Mouse (Mus musculus): ENCODE measurements around the gene Kifc5b.

GRCm38 (mm10) chr17:26961572-26962240, 44.8 kb downstream of the Kifc5b start:
- TF ChIP-seq CTCF (IDR thresholded peaks at IDR 0.05; ENCODE audit: borderline replicate concordance, control insufficient read depth, extremely low read depth, insufficient read depth, low read length, poor library complexity), result no peak
- no peak for TF ChIP-seq POLR2A (IDR thresholded peaks at IDR 0.05; ENCODE audit: control insufficient read depth, extremely low read depth, insufficient read depth, low read length, poor library complexity)
